Mouse (Mus musculus): ENCODE measurements at regions not wholly inside any gene's neighbourhood (a gene's known extent, or its start where the extent isn't known, plus 50 kb on each side); places are given as distances from the start of the nearest gene placed in this dataset.

GRCm38 (mm10) chr6:51286836-51287235 is 145.6 kb upstream of the Nfe2l3 start:
- WGBS = 86% methylated on average over 2 of the region's 2 CpGs
- H3K9me3 ChIP-seq = no peaks in the 10 kb centered on the region
- no peak for ATAC-seq

DNA sequence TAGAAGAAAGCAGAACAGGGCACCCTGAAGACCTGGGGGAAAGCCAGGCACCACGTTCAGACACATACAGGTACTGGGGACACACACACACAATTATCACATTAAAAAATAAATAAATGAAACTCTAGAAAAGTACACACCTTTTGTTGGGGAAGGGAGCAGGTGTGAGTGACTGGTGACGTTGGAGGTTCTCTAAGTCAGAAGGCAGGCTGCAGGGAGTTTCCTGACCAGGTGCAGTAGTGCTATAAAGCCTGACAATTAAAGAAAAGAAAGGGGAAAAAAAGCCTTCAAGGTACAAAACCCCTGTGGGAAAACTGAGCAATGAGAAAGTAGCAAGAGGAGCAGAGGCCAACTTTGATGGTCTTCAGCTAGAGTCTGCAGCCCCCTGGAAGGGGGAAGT is 145.1 kb upstream of the Nfe2l3 start:
- Histone ChIP-seq H3K36me3 (no peaks in the 10 kb centered on the region), H3K27me3 (replicated peaks) (no peaks in the 10 kb centered on the region), H3K4me3 (replicated peaks) (no peak overlapping the region), H3K27ac (no peak overlapping the region), H3K9me3 (no peaks in the 10 kb centered on the region), H3K9ac (no peak overlapping the region), H3K4me1 (replicated peaks) (peaks cover 6% of the 10 kb centered on the region; the same call in 1 of the 2 replicates), H3K4me2 (replicated peaks) (no peak overlapping the region)
- 68% methylated on average over 2 of the region's 2 CpGs for WGBS
- ATAC-seq = no peak

More at GRCm38 (mm10) chr6:51286836-51287235, 145.6 kb upstream of the Nfe2l3 start:
- Histone ChIP-seq H3K36me3 (no peaks in the 10 kb centered on the region), H3K27ac (no peak overlapping the region), H3K9ac (no peak overlapping the region), H3K4me2 (replicated peaks) (no peak overlapping the region), H3K4me1 (replicated peaks) (peaks cover 6% of the 10 kb centered on the region; the same call in 1 of the 2 replicates), H3K27me3 (replicated peaks) (no peaks in the 10 kb centered on the region), H3K4me3 (replicated peaks) (no peak overlapping the region)

- Histone ChIP-seq H3K27me3 (replicated peaks) (no peaks in the 10 kb centered on the region), H3K9me3 (no peaks in the 10 kb centered on the region), H3K27ac (no peak overlapping the region), H3K4me1 (replicated peaks) (peaks cover 6% of the 10 kb centered on the region; the same call in 1 of the 2 replicates), H3K4me3 (replicated peaks) (no peak overlapping the region), H3K4me2 (replicated peaks) (no peak overlapping the region), H3K9ac (no peak overlapping the region), H3K36me3 (no peaks in the 10 kb centered on the region)
- 53% methylated on average over 6 of the region's 6 CpGs for WGBS
- no peak for ATAC-seq
Observed at GRCm38 (mm10) chr6:51287807-51288206, 144.7 kb upstream of the Nfe2l3 start.

DNA sequence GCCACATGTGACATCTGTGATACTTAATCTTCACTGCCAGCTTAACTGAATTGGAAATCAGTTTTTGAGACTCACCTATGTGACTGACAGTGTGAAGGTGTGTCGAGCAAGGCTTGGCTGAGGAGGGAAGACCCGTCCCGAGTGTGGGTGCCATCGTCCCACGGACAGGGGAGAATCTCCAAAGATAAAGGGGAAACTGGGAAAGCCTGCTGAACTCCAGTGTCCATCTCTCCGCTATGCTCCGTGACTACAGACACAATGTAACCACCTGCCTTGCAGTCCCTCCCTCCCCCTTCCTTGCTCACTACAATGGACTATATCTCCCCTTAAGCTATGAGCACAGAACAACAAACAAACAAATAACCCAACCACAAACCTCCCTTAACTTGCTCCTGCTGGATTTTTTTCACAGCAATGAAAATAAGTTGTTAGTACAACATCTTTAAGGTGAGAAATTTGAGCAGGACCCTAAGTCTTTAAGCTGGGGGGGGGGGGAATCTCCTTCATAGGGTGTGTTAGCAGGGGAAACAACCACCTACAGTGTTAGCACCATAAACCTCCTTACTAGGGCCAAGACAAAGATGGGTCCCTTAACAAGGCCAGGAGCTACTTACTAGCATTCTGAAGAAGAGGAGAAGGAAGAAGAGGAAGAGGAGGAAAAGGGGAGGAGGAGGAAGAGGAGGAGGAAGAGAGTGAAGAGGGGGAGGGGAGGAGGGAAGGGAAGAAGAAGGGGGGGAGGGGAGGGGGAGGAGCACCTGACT is 144.0 kb upstream of the Nfe2l3 start:
- Histone ChIP-seq H3K27ac (no peak overlapping the region), H3K4me3 (replicated peaks) (no peak overlapping the region), H3K4me2 (replicated peaks) (no peak overlapping the region), H3K9me3 (no peaks in the 10 kb centered on the region), H3K4me1 (replicated peaks) (peaks cover 6% of the 10 kb centered on the region; the same call in 1 of the 2 replicates), H3K9ac (no peak overlapping the region), H3K27me3 (replicated peaks) (no peaks in the 10 kb centered on the region), H3K36me3 (no peaks in the 10 kb centered on the region)
- ATAC-seq = no peak
- 66% methylated on average over 7 of the region's 7 CpGs for WGBS

GRCm38 (mm10) chr6:51289067-51289725 is 143.3 kb upstream of the Nfe2l3 start:
- WGBS = 69% methylated on average over 6 of the region's 6 CpGs
- H3K9ac ChIP-seq = no peak overlapping the region
- no peak overlapping the region for H3K4me3 ChIP-seq (replicated peaks)
- ATAC-seq = no peak
- H3K27me3 ChIP-seq (replicated peaks) = no peaks in the 10 kb centered on the region
- no peak overlapping the region for H3K4me2 ChIP-seq (replicated peaks)
- H3K9me3 ChIP-seq = no peaks in the 10 kb centered on the region
- no peak overlapping the region for H3K27ac ChIP-seq
- H3K4me1 ChIP-seq (replicated peaks) = peaks cover 5% of the 10 kb centered on the region; the same call in 1 of the 2 replicates
- H3K36me3 ChIP-seq = no peaks in the 10 kb centered on the region

- Histone ChIP-seq H3K4me1 (replicated peaks) (no peaks in the 10 kb centered on the region), H3K4me3 (replicated peaks) (no peak overlapping the region), H3K9me3 (no peaks in the 10 kb centered on the region), H3K4me2 (replicated peaks) (no peak overlapping the region), H3K36me3 (no peaks in the 10 kb centered on the region), H3K27ac (no peak overlapping the region), H3K9ac (no peak overlapping the region), H3K27me3 (replicated peaks) (no peaks in the 10 kb centered on the region)
- 70% methylated on average over 11 of the region's 11 CpGs for WGBS
- no peak for ATAC-seq
Observed at GRCm38 (mm10) chr6:51300694-51301417, 131.6 kb upstream of the Nfe2l3 start.

DNA sequence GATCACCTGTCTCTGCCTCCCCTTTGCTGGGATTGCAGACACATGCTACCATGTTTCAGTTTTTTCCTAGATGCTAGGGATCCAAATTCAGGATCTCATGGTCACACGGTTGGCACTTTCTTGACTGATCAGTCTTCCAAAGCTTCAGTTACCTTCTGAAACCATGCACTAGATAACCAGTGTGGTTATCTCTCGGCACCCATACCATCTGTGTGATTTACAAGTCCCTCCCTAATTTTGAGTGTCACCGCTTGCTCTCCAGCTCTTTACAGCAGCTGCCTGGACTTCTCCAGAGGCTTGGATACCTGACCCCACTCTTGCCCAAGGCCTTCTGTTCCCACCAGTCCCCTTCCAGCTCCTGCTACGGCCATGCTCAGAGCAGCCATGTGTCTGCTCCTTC is 130.6 kb upstream of the Nfe2l3 start:
- no peak overlapping the region for H3K27ac ChIP-seq
- H3K4me2 ChIP-seq (replicated peaks) = no peak overlapping the region
- ATAC-seq = no peak
- no peaks in the 10 kb centered on the region for H3K27me3 ChIP-seq (replicated peaks)
- H3K9me3 ChIP-seq = no peaks in the 10 kb centered on the region
- H3K36me3 ChIP-seq = no peaks in the 10 kb centered on the region
- H3K4me1 ChIP-seq (replicated peaks) = no peaks in the 10 kb centered on the region
- H3K9ac ChIP-seq = no peak overlapping the region
- 93% methylated on average over 4 of the region's 4 CpGs for WGBS
- H3K4me3 ChIP-seq (replicated peaks) = no peak overlapping the region

DNA sequence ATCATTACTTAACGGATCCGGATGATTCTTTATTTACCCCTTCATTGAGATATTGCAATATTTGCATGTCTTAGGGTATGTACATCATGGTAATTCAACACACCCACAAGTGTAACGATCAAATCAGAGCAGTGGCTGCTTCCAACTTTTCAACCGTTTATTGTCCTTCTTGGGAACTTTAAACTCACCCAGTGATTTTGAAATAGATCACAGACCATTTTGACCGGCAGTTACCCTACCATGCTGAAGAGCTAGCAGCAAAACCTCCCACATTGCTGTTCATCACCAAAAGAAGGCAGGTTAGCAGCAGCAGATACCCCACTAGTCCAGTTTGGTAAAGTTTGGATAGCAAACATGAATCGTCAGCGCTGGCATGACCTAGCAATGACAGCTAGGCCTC is 130.2 kb upstream of the Nfe2l3 start:
- H3K36me3 ChIP-seq = no peaks in the 10 kb centered on the region
- H3K4me3 ChIP-seq (replicated peaks) = no peak overlapping the region
- H3K27me3 ChIP-seq (replicated peaks) = no peaks in the 10 kb centered on the region
- ATAC-seq = no peak
- H3K4me2 ChIP-seq (replicated peaks) = no peak overlapping the region
- H3K9ac ChIP-seq = no peak overlapping the region
- 91% methylated on average over 7 of the region's 7 CpGs for WGBS
- H3K9me3 ChIP-seq = no peaks in the 10 kb centered on the region
- H3K4me1 ChIP-seq (replicated peaks) = no peaks in the 10 kb centered on the region
- no peak overlapping the region for H3K27ac ChIP-seq

DNA sequence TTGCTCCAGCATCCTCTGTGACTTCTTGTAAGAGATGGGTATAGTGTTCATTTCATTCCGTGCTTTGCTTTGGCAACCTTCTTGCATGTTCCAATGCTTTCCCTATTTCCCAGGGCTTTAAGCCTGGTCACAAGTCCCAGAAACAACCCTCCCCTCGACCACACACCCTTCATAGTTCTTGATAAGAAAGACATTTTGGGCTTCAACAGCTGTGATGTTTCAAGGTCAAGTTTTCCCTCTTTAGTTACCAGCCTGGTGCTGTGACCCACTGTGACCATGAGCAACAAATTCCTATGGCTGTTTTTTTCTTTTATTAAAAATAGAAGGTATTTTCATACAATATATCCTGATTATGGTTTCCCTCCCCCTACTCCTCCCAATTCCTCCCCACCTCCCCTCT is 114.1 kb upstream of the Nfe2l3 start:
- Histone ChIP-seq H3K4me2 (replicated peaks) (no peak overlapping the region), H3K9ac (no peak overlapping the region), H3K36me3 (no peaks in the 10 kb centered on the region), H3K27me3 (replicated peaks) (no peaks in the 10 kb centered on the region), H3K4me3 (replicated peaks) (no peak overlapping the region), H3K9me3 (no peaks in the 10 kb centered on the region), H3K27ac (no peak overlapping the region), H3K4me1 (replicated peaks) (no peaks in the 10 kb centered on the region)
- WGBS = 58% methylated on average over 2 of the region's 2 CpGs
- no peak for ATAC-seq

GRCm38 (mm10) chr6:51320019-51320418 is 112.5 kb upstream of the Nfe2l3 start:
- no peaks in the 10 kb centered on the region for H3K4me1 ChIP-seq (replicated peaks)
- H3K4me2 ChIP-seq (replicated peaks) = peak overlapping the region; percentile 38; the same call in 1 of the 2 replicates
- no peak overlapping the region for H3K9ac ChIP-seq
- peak; percentile 44; the same call in 1 of the 2 replicates for ATAC-seq
- 58% methylated on average over 1 of the region's 1 CpGs for WGBS
- H3K27me3 ChIP-seq (replicated peaks) = no peaks in the 10 kb centered on the region
- peak overlapping the region; percentile 85 for H3K27ac ChIP-seq
- no peaks in the 10 kb centered on the region for H3K9me3 ChIP-seq
- no peak overlapping the region for H3K4me3 ChIP-seq (replicated peaks)
- no peaks in the 10 kb centered on the region for H3K36me3 ChIP-seq

GRCm38 (mm10) chr6:51320676-51321419 is 111.6 kb upstream of the Nfe2l3 start:
- H3K4me2 ChIP-seq (replicated peaks) = peak overlapping the region; percentile 38
- 40% methylated on average over 8 of the region's 8 CpGs for WGBS
- no peaks in the 10 kb centered on the region for H3K9me3 ChIP-seq
- H3K4me1 ChIP-seq (replicated peaks) = no peaks in the 10 kb centered on the region
- ATAC-seq = peak; percentile 91
- H3K36me3 ChIP-seq = no peaks in the 10 kb centered on the region
- H3K27ac ChIP-seq = peak overlapping the region; percentile 85
- H3K4me3 ChIP-seq (replicated peaks) = 0 out of 2 replicates have a peak overlapping the region, but pooled peaks have one; percentile 3
- no peaks in the 10 kb centered on the region for H3K27me3 ChIP-seq (replicated peaks)
- no peak overlapping the region for H3K9ac ChIP-seq
